Mouse (Mus musculus) testis, adult 2 months (tissue): ENCODE data around the gene Edn1.

Experiments used
- CTCF ChIP-seq: fragments of 200-500 bp; IDR thresholded peaks from 2 replicates; pipeline ENCODE4 v1.5.1; 2012; ENCODE audit warnings: low read depth, mild to moderate bottlenecking, inconsistent platforms, low read length, moderate library complexity; ENCODE audit not compliant: control insufficient read depth, insufficient read depth, insufficient replicate concordance
- POLR2A ChIP-seq: fragments of 200-500 bp; IDR thresholded peaks from 2 replicates; pipeline ENCODE4 v1.6.1; 2012; ENCODE audit warnings: low read depth, mild to moderate bottlenecking, inconsistent platforms, low read length, moderate library complexity; ENCODE audit not compliant: control insufficient read depth

GRCm38 (mm10) chr13:42346414-42346813, 45.1 kb downstream of the Edn1 start:
- no peak for TF ChIP-seq CTCF
- no peak for TF ChIP-seq POLR2A
